Mouse (Mus musculus): ENCODE data around the gene Grb10. TPM values are rescaled to one million over a fixed set of nuclear protein-coding genes. Genes with fewer than 3 reads are reported as not detected.
A peak's percentile ranks its signal among the peaks of the same experiment; 100 is the strongest.

The Grb10 gene
- total RNA-seq, 2 experiments from 2014 or later = 25.0 TPM

- TF ChIP-seq CTCF (conservative IDR thresholded peaks at IDR 0.05) = no peak
- DNase-seq (ENCODE audit: low spot score in 2 of 2) = no peak
- Histone ChIP-seq H3K4me3 (no peak overlapping the region), H3K27ac (no peak overlapping the region)
These were observed 93.7 kb downstream of the Grb10 start for GRCm38 (mm10) chr11:11944814-11945213.

- TF ChIP-seq CTCF (conservative IDR thresholded peaks at IDR 0.05) = no peak
- Histone ChIP-seq H3K27ac (no peak overlapping the region), H3K4me3 (no peak overlapping the region)
- no peak for DNase-seq (ENCODE audit: low spot score in 2 of 2)
These were observed 94.5 kb downstream of the Grb10 start for GRCm38 (mm10) chr11:11944082-11944349.

DNA sequence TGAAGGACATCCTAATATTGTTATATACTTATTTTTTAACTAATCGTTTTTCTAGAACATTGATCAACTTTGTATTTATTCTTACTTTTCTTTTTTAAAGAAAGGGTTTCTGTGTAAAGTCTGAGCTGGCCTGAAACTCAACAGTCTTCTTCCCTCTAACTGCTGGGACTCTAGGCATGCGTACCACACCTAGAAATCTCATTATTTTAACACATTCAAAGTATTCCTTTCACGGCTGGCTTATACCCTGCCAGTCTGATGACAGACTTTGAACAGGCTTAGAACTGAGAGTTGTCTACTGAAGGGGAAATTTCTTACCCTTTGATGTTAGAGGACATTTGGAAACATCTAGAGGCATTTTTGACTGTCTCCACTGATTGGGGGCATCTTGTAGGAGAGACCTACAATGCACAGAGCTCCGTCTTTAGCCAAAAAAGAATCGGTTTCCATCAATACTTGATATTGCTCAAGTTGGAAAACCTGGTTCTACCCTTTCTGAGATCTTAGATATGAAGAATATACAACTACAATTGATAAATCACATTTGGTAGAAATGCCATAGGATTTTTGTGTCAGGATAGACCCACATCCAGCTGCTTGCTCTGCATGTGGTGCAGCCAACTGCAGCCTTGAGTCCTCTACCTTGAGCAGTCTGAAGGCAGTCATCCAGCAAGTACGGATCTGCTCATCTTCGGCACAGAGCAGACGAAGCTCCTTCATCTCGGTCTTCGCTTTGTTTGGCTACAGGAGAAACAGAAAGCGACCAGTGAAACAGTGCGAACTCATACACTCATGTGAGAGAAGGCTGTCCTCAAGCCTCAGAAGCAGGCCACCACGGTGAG lies 95.0 kb downstream of the Grb10 start:
- Histone ChIP-seq H3K4me3 (no peak overlapping the region), H3K27ac (no peak overlapping the region)
- DNase-seq (ENCODE audit: low spot score in 2 of 2) = no peak
- no peak for TF ChIP-seq CTCF (conservative IDR thresholded peaks at IDR 0.05)

DNA sequence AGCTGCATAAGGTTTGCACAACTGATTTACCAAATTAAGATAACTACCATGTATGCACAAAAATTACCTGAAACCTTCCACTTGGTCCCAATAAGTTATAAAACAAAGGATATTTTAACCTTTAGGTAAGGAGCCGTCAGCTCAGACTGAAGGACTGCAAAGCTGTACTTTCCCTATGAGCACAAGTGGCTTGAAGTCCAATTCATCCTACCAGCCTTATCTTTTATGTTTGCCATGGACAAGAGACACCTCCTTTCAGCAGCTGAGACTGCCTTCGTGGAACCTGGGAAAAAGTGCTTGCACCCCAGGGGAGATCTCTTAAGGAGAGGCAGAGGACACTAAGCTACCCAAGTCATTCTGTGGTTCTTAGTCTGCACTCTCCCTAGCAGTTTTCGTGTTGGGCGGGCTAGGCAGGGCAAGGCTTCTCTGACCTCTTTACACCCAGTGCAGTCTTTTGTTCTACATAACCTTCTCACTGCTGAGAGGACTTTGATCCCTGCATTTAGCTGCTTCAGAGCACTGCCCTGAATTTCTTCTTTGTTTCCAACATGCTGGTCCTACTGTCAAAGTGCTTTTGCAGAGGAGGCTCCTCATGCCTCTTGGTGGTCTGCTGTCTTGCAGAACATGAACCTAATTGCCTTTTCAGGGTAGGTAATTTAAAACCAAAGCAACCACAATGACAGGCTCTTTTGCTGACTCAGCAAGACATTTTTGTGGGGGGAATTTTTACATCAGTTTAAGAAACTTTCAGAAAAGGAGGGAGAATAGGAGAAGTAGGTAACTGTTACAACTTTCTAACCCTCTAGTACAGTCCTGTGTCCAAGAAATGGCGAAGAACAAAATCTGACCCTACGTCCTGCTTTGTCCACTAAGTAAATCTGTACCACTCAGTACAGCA lies 95.9 kb downstream of the Grb10 start:
- DNase-seq (ENCODE audit: low spot score in 2 of 2) = no peak
- H3K4me3 ChIP-seq = no peak overlapping the region
- no peak overlapping the region for H3K27ac ChIP-seq
- TF ChIP-seq CTCF (conservative IDR thresholded peaks at IDR 0.05) = no peak

DNA sequence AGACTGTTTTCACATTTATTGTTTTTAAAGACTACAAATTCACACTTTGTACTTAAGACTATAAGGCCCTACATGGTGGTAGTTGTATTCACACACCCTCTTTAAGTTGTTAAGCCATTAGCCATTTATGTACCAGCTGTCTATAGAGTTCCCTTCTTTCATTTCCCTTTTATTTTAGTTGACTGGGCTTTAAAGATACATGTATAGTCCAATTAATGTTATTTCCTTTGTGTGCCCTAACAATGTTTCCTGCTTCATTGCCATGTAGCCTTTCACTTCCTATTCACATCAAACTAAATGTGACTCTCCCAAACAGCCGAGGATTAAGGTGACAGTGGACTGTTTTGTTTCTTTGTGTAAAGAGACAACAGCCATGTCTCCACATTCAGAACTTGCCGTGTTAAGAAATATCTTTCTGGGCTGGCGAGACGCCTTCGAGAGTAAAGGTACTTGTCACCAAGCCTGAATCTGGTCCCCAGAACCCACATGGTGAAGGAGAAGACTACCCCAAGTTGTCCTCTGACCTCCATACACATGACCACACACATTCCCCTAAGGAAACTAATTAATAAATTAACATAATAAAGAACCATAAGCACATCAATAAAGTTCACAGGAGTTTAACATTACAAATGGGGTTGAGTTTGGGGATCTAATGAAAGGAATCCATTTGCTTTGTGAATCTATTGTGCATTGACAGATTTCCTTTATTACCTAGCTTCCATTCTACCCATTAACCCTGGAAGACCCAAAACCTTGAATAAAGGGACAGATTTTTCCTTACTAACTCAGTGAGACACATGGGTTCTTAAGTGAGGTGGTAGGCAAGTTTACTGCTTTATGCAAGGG lies 97.4 kb downstream of the Grb10 start:
- no peak for TF ChIP-seq CTCF (conservative IDR thresholded peaks at IDR 0.05)
- DNase-seq (ENCODE audit: low spot score in 2 of 2) = no peak

GRCm38 (mm10) chr11:11939611-11940010 lies 98.9 kb downstream of the Grb10 start:
- no peak for DNase-seq (ENCODE audit: low spot score in 2 of 2)
- no peak for TF ChIP-seq CTCF (conservative IDR thresholded peaks at IDR 0.05)
- Histone ChIP-seq H3K4me3 (no peak overlapping the region), H3K27ac (no peak overlapping the region)

More for the DNA sequence above, 97.4 kb downstream of the Grb10 start:
- Histone ChIP-seq H3K4me3 (no peak overlapping the region), H3K27ac (no peak overlapping the region)

DNA sequence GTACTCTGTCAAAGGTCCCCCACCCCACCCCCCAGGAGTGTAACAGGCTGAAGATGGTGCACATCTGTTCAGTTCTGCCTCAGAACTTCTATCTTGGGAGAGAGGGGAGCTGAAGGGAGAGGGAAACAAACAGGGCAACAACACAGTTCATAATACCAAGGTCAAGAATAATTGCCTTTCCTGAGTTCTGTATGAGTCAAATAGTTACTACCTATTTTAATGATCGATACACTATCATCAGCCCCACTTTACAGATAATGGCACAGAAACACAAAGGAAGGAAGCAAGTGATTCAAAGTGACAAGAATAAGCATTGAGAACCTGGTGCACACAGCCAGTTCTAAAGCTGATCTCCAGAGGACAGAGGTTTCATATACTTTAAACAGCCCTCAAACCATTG lies 99.9 kb downstream of the Grb10 start:
- no peak overlapping the region for H3K4me3 ChIP-seq
- no peak for TF ChIP-seq CTCF (conservative IDR thresholded peaks at IDR 0.05)
- DNase-seq (ENCODE audit: low spot score in 2 of 2) = no peak
- H3K27ac ChIP-seq = no peak overlapping the region

- no peak for TF ChIP-seq CTCF (conservative IDR thresholded peaks at IDR 0.05)
- Histone ChIP-seq H3K4me3 (no peak overlapping the region), H3K27ac (no peak overlapping the region)
- DNase-seq (ENCODE audit: low spot score in 2 of 2) = no peak
These were observed 101.0 kb downstream of the Grb10 start for GRCm38 (mm10) chr11:11937340-11938030.

- no peak for TF ChIP-seq CTCF (conservative IDR thresholded peaks at IDR 0.05)
- no peak overlapping the region for H3K27ac ChIP-seq
- DNase-seq (ENCODE audit: low spot score in 2 of 2) = no peak
- H3K4me3 ChIP-seq = no peak overlapping the region
These were observed 103.7 kb downstream of the Grb10 start for GRCm38 (mm10) chr11:11934808-11935207.

DNA sequence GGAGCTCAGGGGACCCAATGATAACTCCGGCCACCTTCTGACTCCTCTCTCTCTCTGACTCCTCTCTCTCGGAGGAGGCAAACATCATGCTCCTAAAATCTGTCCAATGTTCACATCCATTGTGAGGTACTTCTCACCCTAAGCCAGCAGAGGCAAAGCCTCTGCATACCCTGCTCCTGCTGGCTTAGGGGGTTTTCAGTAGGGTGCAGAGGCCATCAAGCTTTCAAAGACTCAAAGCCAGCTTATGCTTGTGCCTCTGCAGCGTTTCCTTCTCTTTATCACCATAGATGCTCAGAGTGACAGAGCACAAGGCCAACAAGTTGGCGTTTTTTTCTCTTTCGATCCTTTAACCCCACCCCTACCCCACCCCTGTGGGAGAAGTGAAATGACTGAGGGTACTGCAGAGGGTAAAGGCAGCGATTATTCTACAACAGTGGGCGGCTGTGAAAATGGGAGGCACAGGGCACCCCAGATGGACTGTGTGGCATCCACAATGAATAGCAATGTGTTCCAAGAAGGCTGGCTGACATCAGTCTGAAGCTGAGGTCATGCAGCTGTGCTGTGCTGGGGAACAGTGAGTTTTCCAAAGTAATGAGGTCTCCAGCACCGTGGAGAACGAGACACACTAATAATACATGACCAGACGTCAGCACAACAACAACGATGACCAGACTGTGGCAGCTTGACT lies 106.2 kb downstream of the Grb10 start:
- no peak for TF ChIP-seq CTCF (conservative IDR thresholded peaks at IDR 0.05)
- H3K27ac ChIP-seq = peak overlapping the region; percentile 51; the same call in 1 of the 2 replicates
- DNase-seq (ENCODE audit: low spot score in 2 of 2) = peak in 1 of 2 experiments; percentile 29
- H3K4me3 ChIP-seq = no peak overlapping the region

DNA sequence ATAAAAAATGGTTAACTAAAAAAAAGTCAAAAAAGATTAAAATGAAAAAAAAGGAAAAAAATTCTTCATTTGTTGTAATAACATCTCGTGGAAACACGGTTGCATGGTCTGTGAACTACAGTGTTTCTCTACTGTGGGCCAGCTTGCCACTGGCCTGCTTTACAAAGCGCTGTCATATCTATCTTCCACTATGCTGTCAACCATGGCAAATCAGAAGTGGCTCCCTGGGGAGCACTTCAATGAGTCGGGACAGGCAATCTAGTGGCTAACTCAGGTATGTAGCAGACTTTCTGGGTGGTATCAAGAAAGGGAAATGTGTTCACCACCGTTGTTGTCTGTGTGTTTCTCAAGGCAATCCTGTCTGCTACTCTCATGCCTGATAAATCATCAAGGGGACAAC lies 106.8 kb downstream of the Grb10 start:
- no peak for DNase-seq (ENCODE audit: low spot score in 2 of 2)
- TF ChIP-seq CTCF (conservative IDR thresholded peaks at IDR 0.05) = no peak
- no peak overlapping the region for H3K4me3 ChIP-seq
- peak overlapping the region; percentile 51; the same call in 1 of the 2 replicates for H3K27ac ChIP-seq

- DNase-seq (ENCODE audit: low spot score in 2 of 2) = no peak
- H3K27ac ChIP-seq = no peak overlapping the region
- TF ChIP-seq CTCF (conservative IDR thresholded peaks at IDR 0.05) = no peak
- H3K4me3 ChIP-seq = no peak overlapping the region
These were observed 108.0 kb downstream of the Grb10 start for GRCm38 (mm10) chr11:11930527-11930926.
